Mouse (Mus musculus): ENCODE measurements around the gene Rflna. TPM values are rescaled to one million over a fixed set of nuclear protein-coding genes. Genes with fewer than 3 reads are reported as not detected.
A peak's percentile ranks its signal among the peaks of the same experiment; 100 is the strongest.

Rflna gene
- polyA plus RNA-seq, 1 experiment from 2014 or later, result 0.21 TPM

GRCm38 (mm10) chr5:125055901-125056300 lies 52.9 kb downstream of the Rflna start:
- ATAC-seq (ENCODE audit: low read depth), result no peak
- peak overlapping the region; percentile 37 for H3K4me2 ChIP-seq (ENCODE audit: low read depth, low read length)
- H3K9ac ChIP-seq (ENCODE audit: low read depth, low read length), result no peak overlapping the region
- 35% methylated on average over 8 of the region's 8 CpGs for WGBS (ENCODE audit: insufficient replicate concordance)
- no peaks in the 10 kb centered on the region for H3K9me3 ChIP-seq (replicated peaks; ENCODE audit: control insufficient read depth, low read length)
- H3K27me3 ChIP-seq (ENCODE audit: control insufficient read depth, insufficient read depth, low read depth, low read length), result peaks cover 23% of the 10 kb centered on the region
- no peak overlapping the region for H3K4me3 ChIP-seq (ENCODE audit: low read depth, low read length)
- no peaks in the 10 kb centered on the region for H3K36me3 ChIP-seq (ENCODE audit: control insufficient read depth, insufficient read depth)
- H3K27ac ChIP-seq (ENCODE audit: low read length), result no peak overlapping the region
- peaks cover 63% of the 10 kb centered on the region for H3K4me1 ChIP-seq (ENCODE audit: control insufficient read depth, low read depth, low read length)

DNA sequence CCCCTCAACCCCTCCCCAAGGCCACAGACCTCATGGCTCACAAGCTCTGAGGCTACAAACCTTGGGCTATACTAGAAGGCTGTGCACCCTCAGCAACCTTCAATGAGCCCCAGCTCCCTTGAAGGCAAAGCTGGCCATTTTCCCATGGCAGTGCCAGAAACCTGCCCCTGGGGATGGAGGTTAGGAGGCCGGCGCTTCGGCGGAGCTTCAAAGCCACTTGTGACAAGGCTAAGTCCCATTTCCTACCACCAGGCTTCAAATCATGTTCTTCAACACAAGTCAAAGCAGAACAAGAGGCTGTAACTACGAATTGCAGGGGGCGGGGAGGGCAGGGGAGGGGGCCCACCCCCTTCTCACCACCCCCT lies 53.3 kb downstream of the Rflna start:
- peak overlapping the region; percentile 37 for H3K4me2 ChIP-seq (ENCODE audit: low read depth, low read length)
- H3K4me1 ChIP-seq (ENCODE audit: control insufficient read depth, low read depth, low read length), result peaks cover 60% of the 10 kb centered on the region
- no peak overlapping the region for H3K4me3 ChIP-seq (ENCODE audit: low read depth, low read length)
- H3K36me3 ChIP-seq (ENCODE audit: control insufficient read depth, insufficient read depth), result no peaks in the 10 kb centered on the region
- no peaks in the 10 kb centered on the region for H3K9me3 ChIP-seq (replicated peaks; ENCODE audit: control insufficient read depth, low read length)
- H3K27ac ChIP-seq (ENCODE audit: low read length), result no peak overlapping the region
- H3K27me3 ChIP-seq (ENCODE audit: control insufficient read depth, insufficient read depth, low read depth, low read length), result peaks cover 23% of the 10 kb centered on the region
- 44% methylated on average over 6 of the region's 6 CpGs for WGBS (ENCODE audit: insufficient replicate concordance)
- no peak overlapping the region for H3K9ac ChIP-seq (ENCODE audit: low read depth, low read length)
- no peak for ATAC-seq (ENCODE audit: low read depth)

DNA sequence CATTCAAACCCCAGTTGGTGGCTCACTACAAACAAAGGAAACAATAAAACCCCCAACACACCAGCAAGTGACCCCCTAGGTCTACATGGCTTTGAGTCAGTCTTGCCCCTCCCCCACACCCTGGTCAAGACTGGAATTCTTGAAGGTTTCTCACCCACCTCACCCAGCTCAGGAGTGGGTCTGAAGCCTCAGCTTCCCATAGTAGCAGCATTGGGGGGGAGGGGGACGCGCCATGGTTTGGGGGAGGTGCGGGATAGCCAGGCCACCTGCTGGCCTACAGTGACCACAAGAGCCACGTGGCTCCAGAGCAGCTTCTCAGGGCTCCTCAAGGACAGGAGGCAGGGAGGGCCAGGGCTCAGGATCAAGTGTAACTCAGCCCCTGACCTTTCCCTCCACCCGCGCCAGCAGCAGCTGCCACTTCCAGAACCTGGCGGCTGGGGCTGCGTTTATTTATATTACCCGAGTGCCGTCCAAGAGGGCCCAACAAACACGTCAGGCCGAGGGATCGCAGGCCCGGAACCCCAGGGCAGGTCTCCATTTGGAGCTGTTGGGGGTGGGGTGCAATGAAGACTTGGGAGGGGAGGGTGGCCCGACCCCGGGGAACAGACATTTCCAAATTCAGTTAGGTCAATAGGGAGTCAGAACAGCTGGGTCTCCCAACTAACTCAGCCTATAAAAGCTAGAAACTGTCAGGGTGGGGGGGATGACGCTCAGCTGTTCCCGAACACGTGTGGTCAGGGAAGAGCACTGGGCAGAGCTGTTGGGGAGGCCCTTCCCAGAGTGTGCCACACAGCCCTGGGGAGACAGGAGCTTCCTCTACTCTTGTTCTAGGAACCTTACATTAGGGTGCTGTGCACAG lies 53.9 kb downstream of the Rflna start:
- Histone ChIP-seq H3K4me2 (ENCODE audit: low read depth, low read length) (peak overlapping the region; percentile 53), H3K27me3 (ENCODE audit: control insufficient read depth, insufficient read depth, low read depth, low read length) (peaks cover 23% of the 10 kb centered on the region), H3K36me3 (ENCODE audit: control insufficient read depth, insufficient read depth) (no peaks in the 10 kb centered on the region), H3K27ac (ENCODE audit: low read length) (no peak overlapping the region), H3K9ac (ENCODE audit: low read depth, low read length) (no peak overlapping the region; the same call in 1 of the 2 replicates), H3K9me3 (replicated peaks; ENCODE audit: control insufficient read depth, low read length) (no peaks in the 10 kb centered on the region), H3K4me1 (ENCODE audit: control insufficient read depth, low read depth, low read length) (peaks cover 54% of the 10 kb centered on the region), H3K4me3 (ENCODE audit: low read depth, low read length) (peak overlapping the region; percentile 47)
- WGBS (ENCODE audit: insufficient replicate concordance), result 25% methylated on average over 19 of the region's 19 CpGs
- no peak for ATAC-seq (ENCODE audit: low read depth)

DNA sequence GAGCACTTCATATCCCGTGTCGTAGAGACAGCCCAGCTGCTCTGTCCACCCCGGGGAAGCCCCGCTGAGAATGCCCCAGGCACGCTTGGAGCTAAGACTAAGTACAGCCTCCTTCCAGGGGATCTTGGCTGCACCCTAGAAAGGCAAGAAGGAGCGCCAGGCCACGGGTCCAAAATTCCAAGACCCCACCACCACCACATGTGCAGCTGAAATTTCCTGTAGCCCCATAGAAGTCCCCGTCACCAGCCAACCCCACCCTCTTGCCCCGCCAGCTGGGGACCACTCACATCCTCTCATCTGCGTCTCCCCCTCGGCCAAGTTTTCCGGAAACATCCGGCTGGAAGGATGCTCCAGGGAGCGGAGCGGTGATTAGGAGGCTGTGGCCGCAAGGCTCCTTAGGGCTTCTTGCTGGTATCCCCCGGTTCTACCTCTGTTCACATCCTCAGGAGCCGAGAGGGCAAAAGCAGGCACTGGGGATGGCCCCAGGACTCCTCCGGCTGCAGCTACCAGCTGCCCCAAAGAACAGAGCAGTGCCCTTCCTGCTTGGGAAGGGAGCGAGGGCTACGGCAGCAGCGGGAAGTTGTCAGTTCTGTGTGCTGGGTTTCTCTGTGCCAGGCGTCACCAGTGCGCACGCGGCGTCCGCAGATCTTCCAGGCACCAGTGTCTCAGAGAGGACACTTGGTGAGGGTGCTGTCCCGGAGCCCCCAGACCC lies 54.7 kb downstream of the Rflna start:
- 14% methylated on average over 29 of the region's 29 CpGs for whole genome bisulfite sequencing (ENCODE audit: insufficient replicate concordance)
- peaks cover 46% of the 10 kb centered on the region for H3K4me1 ChIP-seq (ENCODE audit: control insufficient read depth, low read depth, low read length)
- H3K4me3 ChIP-seq (ENCODE audit: low read depth, low read length), result peak overlapping the region; percentile 47
- H3K9ac ChIP-seq (ENCODE audit: low read depth, low read length), result peak overlapping the region; percentile 34; the same call in 1 of the 2 replicates
- peak overlapping the region; percentile 33 for H3K27ac ChIP-seq (ENCODE audit: low read length)
- ATAC-seq (ENCODE audit: low read depth), result no peak
- H3K36me3 ChIP-seq (ENCODE audit: control insufficient read depth, insufficient read depth), result no peaks in the 10 kb centered on the region
- peaks cover 23% of the 10 kb centered on the region for H3K27me3 ChIP-seq (ENCODE audit: control insufficient read depth, insufficient read depth, low read depth, low read length)
- H3K9me3 ChIP-seq (replicated peaks; ENCODE audit: control insufficient read depth, low read length), result no peaks in the 10 kb centered on the region
- peak overlapping the region; percentile 53 for H3K4me2 ChIP-seq (ENCODE audit: low read depth, low read length)

GRCm38 (mm10) chr5:125058267-125058668 lies 55.2 kb downstream of the Rflna start:
- Histone ChIP-seq H3K4me3 (ENCODE audit: low read depth, low read length) (peak overlapping the region; percentile 47), H3K4me1 (ENCODE audit: control insufficient read depth, low read depth, low read length) (peaks cover 41% of the 10 kb centered on the region), H3K9ac (ENCODE audit: low read depth, low read length) (peak overlapping the region; percentile 34; the same call in 1 of the 2 replicates), H3K4me2 (ENCODE audit: low read depth, low read length) (peak overlapping the region; percentile 53), H3K9me3 (replicated peaks; ENCODE audit: control insufficient read depth, low read length) (no peaks in the 10 kb centered on the region), H3K27me3 (ENCODE audit: control insufficient read depth, insufficient read depth, low read depth, low read length) (peaks cover 23% of the 10 kb centered on the region), H3K36me3 (ENCODE audit: control insufficient read depth, insufficient read depth) (no peaks in the 10 kb centered on the region), H3K27ac (ENCODE audit: low read length) (peak overlapping the region; percentile 33)
- WGBS (ENCODE audit: insufficient replicate concordance), result 2% methylated on average over 27 of the region's 29 CpGs
- no peak for ATAC-seq (ENCODE audit: low read depth)

Other genes starting within 250 kb of the Rflna start
- gene Ccdc92, start 140.8 kb upstream of the Rflna start, polyA plus RNA-seq (2015; fragmentation: Nextera tagmentation; extraction: Ambion mirVana), result 0.13 and 0.26 TPM in 2 replicates
- 9.5 and 10.9 TPM in 2 replicates for gene Zfp664, start 140.5 kb upstream of the Rflna start, polyA plus RNA-seq (2015; fragmentation: Nextera tagmentation; extraction: Ambion mirVana)
- 3.4 and 4.2 TPM in 2 replicates for gene Ncor2, start 176.0 kb downstream of the Rflna start, polyA plus RNA-seq (2015; fragmentation: Nextera tagmentation; extraction: Ambion mirVana)